Mouse (Mus musculus): ENCODE results near the gene Stx6.

DNA sequence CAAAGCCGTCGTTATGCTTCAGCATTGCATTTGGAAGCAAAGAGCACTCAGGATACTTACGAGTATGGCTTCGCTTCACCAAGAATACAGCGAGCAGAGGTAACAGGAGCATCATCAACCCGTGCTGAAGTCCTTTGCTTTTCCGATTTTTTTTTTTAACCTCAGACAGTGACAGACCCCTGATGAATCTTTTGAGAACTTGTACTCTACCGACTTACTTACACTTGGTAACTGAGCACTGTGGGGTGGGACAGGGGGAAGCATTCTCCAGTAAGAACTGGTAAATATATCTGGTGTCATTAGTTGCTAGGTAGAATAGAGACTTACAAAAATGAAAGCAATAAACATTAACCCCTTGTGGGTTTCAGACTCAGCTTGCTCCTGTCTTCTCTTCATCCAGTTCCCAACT lies 11.9 kb upstream of the Stx6 start, which contains the start of gene Mr1:
- no peak for TF ChIP-seq CTCF (conservative IDR thresholded peaks at IDR 0.05; ENCODE audit: insufficient read depth, insufficient read length, low read depth, low read length)
- no peak for TF ChIP-seq POLR2A (IDR thresholded peaks at IDR 0.05; ENCODE audit: low read depth, low read length)
